13 mouse cellular contexts compared by ENCODE assay signal in genomic region chr7:19557086-19557485, GRCm38 (mm10). TPM values are rescaled to one million over a fixed set of nuclear protein-coding genes. Genes with fewer than 3 reads are reported as not detected.
DNase-seq lines count a peak whose midpoint lies in the region; ATAC-seq and TF ChIP-seq lines count a peak whose summit lies in the region.
"Had no signal": no experiment of that assay in that cellular context is flagged by ENCODE, and none has a peak within 500 bp of the region (broad histone marks: within the 10 kb centered on the region; RNA-seq: fewer than 3 reads in every experiment).

No protein-coding gene starts in this region.

- peaks cover 42% of the 10 kb centered on the region for H3K4me1 ChIP-seq in embryonic facial prominence, embryonic 13.5 days
- H3K4me1 ChIP-seq in embryonic facial prominence, embryonic 10.5 days: peaks cover 34% of the 10 kb centered on the region
- peaks cover 73% of the 10 kb centered on the region for H3K4me1 ChIP-seq in hindbrain, embryonic 13.5 days (replicated peaks)
- peaks cover 44% of the 10 kb centered on the region for H3K4me1 ChIP-seq in hindbrain, embryonic 12.5 days
- peaks cover 11% of the 10 kb centered on the region for H3K4me1 ChIP-seq in lung, postnatal 0 days (ENCODE audit: insufficient read depth, low read depth, low read length)
- H3K4me1 ChIP-seq in liver, embryonic 16.5 days (ENCODE audit: control insufficient read depth, low read depth, low read length): peaks cover 47% of the 10 kb centered on the region
- peaks cover 13% of the 10 kb centered on the region for H3K4me1 ChIP-seq in stomach, postnatal 0 days (replicated peaks; ENCODE audit: control insufficient read depth, insufficient read depth)

- no peak for DNase-seq in embryonic facial prominence, embryonic 10.5 days (ENCODE audit: low spot score)
- no peak for DNase-seq in lung, postnatal 0 days (ENCODE audit: low spot score)
- DNase-seq in lung, postnatal 25 days (ENCODE audit: low spot score): no peak
- DNase-seq in stomach, postnatal 0 days (ENCODE audit: low spot score): no peak
- DNase-seq: lung, embryonic 14.5 days; right cerebral cortex, postnatal 25 days had no signal

- no peak for TF ChIP-seq EP300 in lung, postnatal 0 days (IDR thresholded peaks at IDR 0.05)
- no peak for TF ChIP-seq EP300 in stomach, postnatal 0 days (optimal IDR thresholded peaks at IDR 0.05)

- no peaks in the 10 kb centered on the region for H3K27me3 ChIP-seq in embryonic facial prominence, embryonic 13.5 days
- H3K27me3 ChIP-seq in embryonic facial prominence, embryonic 10.5 days (replicated peaks; ENCODE audit: low read depth, poor library complexity, severe bottlenecking): no peaks in the 10 kb centered on the region
- H3K27me3 ChIP-seq in hindbrain, embryonic 13.5 days: no peaks in the 10 kb centered on the region
- no peaks in the 10 kb centered on the region for H3K27me3 ChIP-seq in hindbrain, embryonic 12.5 days
- H3K27me3 ChIP-seq in lung, postnatal 0 days (replicated peaks; ENCODE audit: insufficient read depth, low read length): no peaks in the 10 kb centered on the region
- H3K27me3 ChIP-seq in liver, embryonic 16.5 days (ENCODE audit: control insufficient read depth, insufficient read depth, low read depth, low read length): no peaks in the 10 kb centered on the region
- no peaks in the 10 kb centered on the region for H3K27me3 ChIP-seq in stomach, postnatal 0 days (ENCODE audit: control insufficient read depth, insufficient read depth, low read length)

- no peak overlapping the region for H3K27ac ChIP-seq in embryonic facial prominence, embryonic 13.5 days
- no peak overlapping the region for H3K27ac ChIP-seq in embryonic facial prominence, embryonic 10.5 days (replicated peaks)
- no peak overlapping the region for H3K27ac ChIP-seq in hindbrain, embryonic 13.5 days
- no peak overlapping the region for H3K27ac ChIP-seq in hindbrain, embryonic 12.5 days
- H3K27ac ChIP-seq in lung, postnatal 0 days (ENCODE audit: low read length): peak overlapping the region; percentile 4; the same call in 1 of the 2 replicates
- no peak overlapping the region for H3K27ac ChIP-seq in liver, embryonic 16.5 days (ENCODE audit: low read length)
- no peak overlapping the region; the same call in 1 of the 2 replicates for H3K27ac ChIP-seq in stomach, postnatal 0 days (replicated peaks)
- H3K27ac ChIP-seq: hindbrain, embryonic 14.5 days had no signal

- no peak overlapping the region for H3K4me3 ChIP-seq in embryonic facial prominence, embryonic 13.5 days
- H3K4me3 ChIP-seq in embryonic facial prominence, embryonic 10.5 days: no peak overlapping the region
- H3K4me3 ChIP-seq in hindbrain, embryonic 13.5 days: no peak overlapping the region
- H3K4me3 ChIP-seq in hindbrain, embryonic 12.5 days: no peak overlapping the region
- H3K4me3 ChIP-seq in lung, postnatal 0 days (ENCODE audit: low read depth, low read length): no peak overlapping the region
- no peak overlapping the region for H3K4me3 ChIP-seq in liver, embryonic 16.5 days (ENCODE audit: low read depth, low read length)
- H3K4me3 ChIP-seq in stomach, postnatal 0 days (ENCODE audit: low read depth, low read length): no peak overlapping the region

- no peaks in the 10 kb centered on the region for H3K9me3 ChIP-seq in embryonic facial prominence, embryonic 13.5 days
- H3K9me3 ChIP-seq in embryonic facial prominence, embryonic 10.5 days: no peaks in the 10 kb centered on the region
- H3K9me3 ChIP-seq in hindbrain, embryonic 13.5 days: no peaks in the 10 kb centered on the region
- H3K9me3 ChIP-seq in hindbrain, embryonic 12.5 days (replicated peaks): no peaks in the 10 kb centered on the region
- H3K9me3 ChIP-seq in lung, postnatal 0 days (ENCODE audit: low read length): no peaks in the 10 kb centered on the region
- no peaks in the 10 kb centered on the region for H3K9me3 ChIP-seq in liver, embryonic 16.5 days (replicated peaks; ENCODE audit: control insufficient read depth, low read length)
- no peaks in the 10 kb centered on the region for H3K9me3 ChIP-seq in stomach, postnatal 0 days (ENCODE audit: control insufficient read depth, low read length)

- no peak for ATAC-seq in embryonic facial prominence, embryonic 13.5 days (ENCODE audit: insufficient number of reproducible peaks, insufficient read depth, low FRiP score, low TSS enrichment, low read depth)
- ATAC-seq in hindbrain, embryonic 13.5 days (ENCODE audit: low FRiP score): no peak
- ATAC-seq in hindbrain, embryonic 12.5 days (ENCODE audit: low FRiP score): no peak
- ATAC-seq in lung, postnatal 0 days: no peak
- ATAC-seq in liver, embryonic 16.5 days (ENCODE audit: low read depth): no peak
- no peak for ATAC-seq in stomach, postnatal 0 days (ENCODE audit: low FRiP score, low TSS enrichment)
- ATAC-seq: activated CD4-positive, CD25-positive, alpha-beta regulatory T cell, adult 4 months had no signal

- H3K4me2 ChIP-seq in embryonic facial prominence, embryonic 13.5 days: no peak overlapping the region
- H3K4me2 ChIP-seq in hindbrain, embryonic 13.5 days: no peak overlapping the region
- no peak overlapping the region for H3K4me2 ChIP-seq in hindbrain, embryonic 12.5 days (replicated peaks)
- no peak overlapping the region for H3K4me2 ChIP-seq in lung, postnatal 0 days (replicated peaks; ENCODE audit: low read depth, low read length)
- H3K4me2 ChIP-seq in liver, embryonic 16.5 days (ENCODE audit: low read depth, low read length): no peak overlapping the region
- no peak overlapping the region for H3K4me2 ChIP-seq in stomach, postnatal 0 days (replicated peaks; ENCODE audit: low read depth)
- H3K4me2 ChIP-seq: hindbrain, embryonic 14.5 days; lung, embryonic 14.5 days had no signal

- 93% methylated on average over 2 of the region's 2 CpGs for WGBS in embryonic facial prominence, embryonic 13.5 days
- WGBS in embryonic facial prominence, embryonic 10.5 days: 91% methylated on average over 2 of the region's 2 CpGs
- 94% methylated on average over 2 of the region's 2 CpGs for WGBS in hindbrain, embryonic 13.5 days
- 89% methylated on average over 2 of the region's 2 CpGs for WGBS in hindbrain, embryonic 12.5 days
- 88% methylated on average over 2 of the region's 2 CpGs for WGBS in lung, postnatal 0 days
- WGBS in liver, embryonic 16.5 days (ENCODE audit: insufficient replicate concordance): 96% methylated on average over 2 of the region's 2 CpGs
- WGBS in stomach, postnatal 0 days: 89% methylated on average over 2 of the region's 2 CpGs

- peaks cover 37% of the 10 kb centered on the region for H3K36me3 ChIP-seq in embryonic facial prominence, embryonic 13.5 days
- peaks cover 75% of the 10 kb centered on the region for H3K36me3 ChIP-seq in embryonic facial prominence, embryonic 10.5 days (replicated peaks)
- H3K36me3 ChIP-seq in hindbrain, embryonic 13.5 days: peaks cover 41% of the 10 kb centered on the region
- H3K36me3 ChIP-seq in hindbrain, embryonic 12.5 days: peaks cover 24% of the 10 kb centered on the region
- no peaks in the 10 kb centered on the region for H3K36me3 ChIP-seq in lung, postnatal 0 days (ENCODE audit: insufficient read depth, low read length)
- peaks cover 9% of the 10 kb centered on the region for H3K36me3 ChIP-seq in liver, embryonic 16.5 days (ENCODE audit: control insufficient read depth, insufficient read depth)
- peaks cover 6% of the 10 kb centered on the region; the same call in 1 of the 2 replicates for H3K36me3 ChIP-seq in stomach, postnatal 0 days (ENCODE audit: control insufficient read depth, insufficient read depth, low read length)

- TF ChIP-seq CTCF in lung, postnatal 0 days (IDR thresholded peaks at IDR 0.05): no peak
- no peak for TF ChIP-seq CTCF in stomach, postnatal 0 days (IDR thresholded peaks at IDR 0.05; ENCODE audit: low read depth)

- H3K9ac ChIP-seq in embryonic facial prominence, embryonic 13.5 days: 0 out of 2 replicates have a peak overlapping the region, but pooled peaks have one; percentile 36
- H3K9ac ChIP-seq in hindbrain, embryonic 13.5 days: peak overlapping the region; percentile 36
- no peak overlapping the region for H3K9ac ChIP-seq in hindbrain, embryonic 12.5 days
- H3K9ac ChIP-seq in lung, postnatal 0 days (replicated peaks; ENCODE audit: low read depth): no peak overlapping the region
- H3K9ac ChIP-seq in liver, embryonic 16.5 days (ENCODE audit: low read depth, low read length): peak overlapping the region; percentile 15; the same call in 1 of the 2 replicates
- H3K9ac ChIP-seq in stomach, postnatal 0 days (ENCODE audit: low read length): no peak overlapping the region
- H3K9ac ChIP-seq: hindbrain, embryonic 14.5 days had no signal

RNA-seq across cellular contexts. Expression of gene Ppp1r37, which starts 5.8 kb away (rescaled TPM):
- polyA plus RNA-seq in embryonic facial prominence, embryonic 13.5 days (2015; fragmentation: Nextera tagmentation; extraction: Ambion mirVana): 26.0 and 30.3 TPM in 2 replicates
- polyA plus RNA-seq in embryonic facial prominence, embryonic 10.5 days (2016; fragmentation: Nextera tagmentation; extraction: Ambion mirVana): 20.7 and 22.9 TPM in 2 replicates
- polyA plus RNA-seq in hindbrain, embryonic 13.5 days (2015; fragmentation: Nextera tagmentation; extraction: Ambion mirVana): 32.1 and 32.7 TPM in 2 replicates
- polyA plus RNA-seq in hindbrain, embryonic 12.5 days (2016; fragmentation: Nextera tagmentation; extraction: Ambion mirVana): 41.7 and 43.8 TPM in 2 replicates
- 19.1 and 20.3 TPM in 2 replicates for polyA plus RNA-seq in lung, postnatal 0 days (2015; fragmentation: Nextera tagmentation; extraction: Ambion mirVana)
- polyA plus RNA-seq in liver, embryonic 16.5 days (2015; fragmentation: Nextera tagmentation; extraction: Ambion mirVana): 9.5 and 11.3 TPM in 2 replicates
- 16.5 and 21.2 TPM in 2 replicates for polyA plus RNA-seq in stomach, postnatal 0 days (2015; fragmentation: Nextera tagmentation; extraction: Ambion mirVana)

RNA-seq across cellular contexts. Expression of gene Zfp296, which starts 20.0 kb away (rescaled TPM):
- 0.67 and 0.83 TPM in 2 replicates for polyA plus RNA-seq in embryonic facial prominence, embryonic 13.5 days (2015; fragmentation: Nextera tagmentation; extraction: Ambion mirVana)
- 0.41 and 0.44 TPM in 2 replicates for polyA plus RNA-seq in embryonic facial prominence, embryonic 10.5 days (2016; fragmentation: Nextera tagmentation; extraction: Ambion mirVana)
- 0.17 and 0.22 TPM in 2 replicates for polyA plus RNA-seq in hindbrain, embryonic 13.5 days (2015; fragmentation: Nextera tagmentation; extraction: Ambion mirVana)
- polyA plus RNA-seq in hindbrain, embryonic 12.5 days (2016; fragmentation: Nextera tagmentation; extraction: Ambion mirVana): 0.30 TPM in 1 of 2 replicates, not detected in the other
- polyA plus RNA-seq in lung, postnatal 0 days (2015; fragmentation: Nextera tagmentation; extraction: Ambion mirVana): 0.76 and 0.88 TPM in 2 replicates
- polyA plus RNA-seq in liver, embryonic 16.5 days (2015; fragmentation: Nextera tagmentation; extraction: Ambion mirVana): 0.48 and 0.59 TPM in 2 replicates
- 3.7 and 5.0 TPM in 2 replicates for polyA plus RNA-seq in stomach, postnatal 0 days (2015; fragmentation: Nextera tagmentation; extraction: Ambion mirVana)
- polyA plus RNA-seq: midbrain, postnatal 0 days had no signal

RNA-seq across cellular contexts. Expression of gene Gemin7, which starts 20.3 kb away (rescaled TPM):
- polyA plus RNA-seq in embryonic facial prominence, embryonic 13.5 days (2015; fragmentation: Nextera tagmentation; extraction: Ambion mirVana): 169 and 174 TPM in 2 replicates
- polyA plus RNA-seq in embryonic facial prominence, embryonic 10.5 days (2016; fragmentation: Nextera tagmentation; extraction: Ambion mirVana): 187 and 191 TPM in 2 replicates
- polyA plus RNA-seq in hindbrain, embryonic 13.5 days (2015; fragmentation: Nextera tagmentation; extraction: Ambion mirVana): 139 and 144 TPM in 2 replicates
- 121 and 145 TPM in 2 replicates for polyA plus RNA-seq in hindbrain, embryonic 12.5 days (2016; fragmentation: Nextera tagmentation; extraction: Ambion mirVana)
- polyA plus RNA-seq in lung, postnatal 0 days (2015; fragmentation: Nextera tagmentation; extraction: Ambion mirVana): 161 and 163 TPM in 2 replicates
- polyA plus RNA-seq in liver, embryonic 16.5 days (2015; fragmentation: Nextera tagmentation; extraction: Ambion mirVana): 71.1 and 74.2 TPM in 2 replicates
- polyA plus RNA-seq in stomach, postnatal 0 days (2015; fragmentation: Nextera tagmentation; extraction: Ambion mirVana): 108 and 114 TPM in 2 replicates

RNA-seq across cellular contexts. Expression of gene Nkpd1, which starts 39.4 kb away (rescaled TPM):
- 0.08 and 0.15 TPM in 2 replicates for polyA plus RNA-seq in embryonic facial prominence, embryonic 13.5 days (2015; fragmentation: Nextera tagmentation; extraction: Ambion mirVana)
- 0.17 and 0.19 TPM in 2 replicates for polyA plus RNA-seq in embryonic facial prominence, embryonic 10.5 days (2016; fragmentation: Nextera tagmentation; extraction: Ambion mirVana)
- polyA plus RNA-seq in hindbrain, embryonic 13.5 days (2015; fragmentation: Nextera tagmentation; extraction: Ambion mirVana): 0.32 and 0.50 TPM in 2 replicates
- 0.23 TPM in 1 of 2 replicates, not detected in the other for polyA plus RNA-seq in hindbrain, embryonic 12.5 days (2016; fragmentation: Nextera tagmentation; extraction: Ambion mirVana)
- 0.05 and 0.15 TPM in 2 replicates for polyA plus RNA-seq in lung, postnatal 0 days (2015; fragmentation: Nextera tagmentation; extraction: Ambion mirVana)
- polyA plus RNA-seq in liver, embryonic 16.5 days (2015; fragmentation: Nextera tagmentation; extraction: Ambion mirVana): not detected in 2 replicates
- 30.8 and 33.0 TPM in 2 replicates for polyA plus RNA-seq in stomach, postnatal 0 days (2015; fragmentation: Nextera tagmentation; extraction: Ambion mirVana)
- polyA plus RNA-seq: activated CD4-positive, CD25-positive, alpha-beta regulatory T cell, adult 4 months had no signal

RNA-seq across cellular contexts. Expression of gene Clasrp, which starts 47.2 kb away (rescaled TPM):
- 61.2 and 73.9 TPM in 2 replicates for polyA plus RNA-seq in embryonic facial prominence, embryonic 13.5 days (2015; fragmentation: Nextera tagmentation; extraction: Ambion mirVana)
- 58.0 and 58.9 TPM in 2 replicates for polyA plus RNA-seq in embryonic facial prominence, embryonic 10.5 days (2016; fragmentation: Nextera tagmentation; extraction: Ambion mirVana)
- 54.2 and 60.5 TPM in 2 replicates for polyA plus RNA-seq in hindbrain, embryonic 13.5 days (2015; fragmentation: Nextera tagmentation; extraction: Ambion mirVana)
- 70.1 and 73.6 TPM in 2 replicates for polyA plus RNA-seq in hindbrain, embryonic 12.5 days (2016; fragmentation: Nextera tagmentation; extraction: Ambion mirVana)
- polyA plus RNA-seq in lung, postnatal 0 days (2015; fragmentation: Nextera tagmentation; extraction: Ambion mirVana): 22.6 and 23.8 TPM in 2 replicates
- 9.4 and 11.4 TPM in 2 replicates for polyA plus RNA-seq in liver, embryonic 16.5 days (2015; fragmentation: Nextera tagmentation; extraction: Ambion mirVana)
- polyA plus RNA-seq in stomach, postnatal 0 days (2015; fragmentation: Nextera tagmentation; extraction: Ambion mirVana): 19.0 and 21.5 TPM in 2 replicates

Comparison
In these comparisons a context has a peak if more than half of its experiments do, and no peak if none do; other contexts are left out.
1. H3K9ac ChIP-seq: peak in embryonic facial prominence, embryonic 13.5 days (single experiment), hindbrain, embryonic 13.5 days (single experiment) and liver, embryonic 16.5 days (single experiment); none in hindbrain, embryonic 12.5 days (single experiment), lung, postnatal 0 days (single experiment) and stomach, postnatal 0 days (single experiment).